Mouse (Mus musculus) embryonic fibroblast, embryonic 13.5 days (primary cell): ENCODE measurements around the gene Fus.

ENCODE experiments used
- CTCF ChIP-seq: IDR thresholded peaks from 2 replicates; pipeline ENCODE4 v1.5.1; 2011; ENCODE audit warnings: mild to moderate bottlenecking, control low read depth, low read length, moderate library complexity, borderline replicate concordance; ENCODE audit not compliant: insufficient read depth
- POLR2A ChIP-seq: IDR thresholded peaks from 2 replicates; pipeline ENCODE4 v1.6.1; 2011; ENCODE audit warnings: low read depth, mild to moderate bottlenecking, control low read depth, low read length, moderate library complexity

DNA sequence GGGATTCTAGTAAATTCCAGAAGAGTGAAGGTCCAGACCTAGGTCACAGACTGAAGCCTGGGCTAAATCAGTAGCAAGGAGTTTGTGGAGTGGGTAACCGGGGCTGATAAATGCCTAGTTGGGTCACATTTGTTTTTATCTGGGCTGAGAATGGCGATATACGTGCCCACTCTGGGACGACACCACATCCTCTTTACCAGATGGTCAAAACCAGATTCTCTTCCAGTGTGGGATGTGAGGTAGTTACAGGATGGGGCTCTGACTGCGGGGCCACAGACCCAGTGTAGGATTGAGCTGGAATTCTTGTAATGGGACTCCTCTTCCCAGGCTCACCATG lies 36.9 kb downstream of the Fus start:
- TF ChIP-seq POLR2A (no peak), CTCF (no peak)
